Mouse (Mus musculus) lung, embryonic 16.5 days (tissue): ENCODE measurements at regions not wholly inside any gene's neighbourhood (a gene's known extent, or its start where the extent isn't known, plus 50 kb on each side); places are given as distances from the start of the nearest gene placed in this dataset.

Source experiments
- ATAC-seq: fragments of 200-750 bp; cut with Nextera tagmentation; 2 replicates; pipeline ENCODE4 v1.8.0; 2017; ENCODE audit warnings: low read depth, mild to moderate bottlenecking, moderate library complexity
- H3K27ac ChIP-seq: fragments of 300-500 bp; sonication (generic); 2 replicates; pipeline ENCODE4 v1.5.1; 2014; ENCODE audit warnings: mild to moderate bottlenecking, control low read depth, low read length
- H3K27me3 ChIP-seq: fragments of 300-500 bp; sonication (generic); 2 replicates; pipeline ENCODE4 v1.6.1; 2014; ENCODE audit warnings: low read depth, low read length, mixed read lengths; ENCODE audit not compliant: control insufficient read depth, insufficient read depth
- H3K36me3 ChIP-seq: fragments of 300-500 bp; sonication (generic); 2 replicates; pipeline ENCODE4 v1.6.1; 2014; ENCODE audit warnings: low read length; ENCODE audit not compliant: control insufficient read depth, insufficient read depth
- H3K4me1 ChIP-seq: fragments of 300-500 bp; sonication (generic); replicated peaks from 2 replicates; pipeline ENCODE4 v1.6.1; 2014; ENCODE audit warnings: low read length, mixed read lengths; ENCODE audit not compliant: control insufficient read depth, insufficient read depth
- H3K4me2 ChIP-seq: fragments of 300-500 bp; sonication (generic); 2 replicates; pipeline ENCODE4 v1.6.1; 2014; ENCODE audit warnings: low read depth, low read length, control low read depth
- H3K4me3 ChIP-seq: fragments of 300-500 bp; sonication (generic); 2 replicates; pipeline ENCODE4 v1.5.1; 2014; ENCODE audit warnings: mild to moderate bottlenecking, low read length, control low read depth
- H3K9ac ChIP-seq: fragments of 300-500 bp; sonication (generic); 2 replicates; pipeline ENCODE4 v1.6.1; 2014; ENCODE audit warnings: low read length, control low read depth
- H3K9me3 ChIP-seq: fragments of 300-500 bp; sonication (generic); 2 replicates; pipeline ENCODE4 v1.6.1; 2016; ENCODE audit warnings: low read length; ENCODE audit not compliant: control insufficient read depth
- WGBS: fragments of 180-500 bp; shearing (Covaris S2); extraction: QIAGEN DNeasy Blood & Tissue Kit; methylation state at CpG from one replicate; pipeline ENCODE4 v1.1.7; 2014; 5-methylcytosine and 5-hydroxymethylcytosine counted together

DNA sequence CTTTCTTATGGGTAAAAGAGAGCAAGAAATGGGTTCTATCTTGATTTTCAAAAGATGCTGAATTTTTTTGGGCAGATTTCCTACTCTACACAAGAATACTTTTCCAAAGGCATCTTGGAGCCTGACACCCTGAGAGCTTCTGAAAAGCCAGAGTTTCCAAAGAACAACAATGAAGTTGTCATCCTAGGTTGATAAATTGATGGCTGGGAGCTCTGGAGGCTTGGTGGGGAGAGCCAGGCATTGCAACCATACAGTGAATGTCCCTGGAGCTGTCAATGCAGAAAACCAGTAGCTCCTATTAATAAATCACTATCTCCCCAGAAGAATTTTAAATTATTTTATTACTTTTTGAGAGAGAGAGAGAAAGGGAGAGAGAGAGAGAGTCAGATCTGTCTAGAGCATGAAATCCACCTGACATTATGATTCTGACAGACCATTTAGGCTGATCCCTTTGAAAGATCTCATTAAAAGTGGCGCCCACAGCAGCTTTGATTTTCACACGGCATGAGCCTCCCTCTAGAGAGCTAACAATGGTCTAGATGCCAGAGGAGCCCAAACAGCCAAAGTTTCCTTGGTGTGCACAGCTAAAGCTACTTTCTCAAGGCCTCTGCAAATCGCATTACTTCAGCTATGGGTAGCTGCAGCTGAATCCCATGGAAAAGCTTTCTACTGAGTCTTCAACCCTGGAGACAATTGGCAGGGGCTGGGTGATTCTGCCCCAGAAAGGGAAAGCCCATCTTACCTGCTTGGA is 395.4 kb downstream of the Mllt3 start:
- no peak overlapping the region for H3K4me2 ChIP-seq
- H3K9me3 ChIP-seq, result no peaks in the 10 kb centered on the region
- no peak overlapping the region for H3K27ac ChIP-seq
- no peaks in the 10 kb centered on the region for H3K27me3 ChIP-seq
- WGBS, result 63% methylated on average over 3 of the region's 3 CpGs
- no peaks in the 10 kb centered on the region for H3K36me3 ChIP-seq
- H3K9ac ChIP-seq, result no peak overlapping the region
- no peak overlapping the region for H3K4me3 ChIP-seq
- H3K4me1 ChIP-seq, result no peaks in the 10 kb centered on the region; the same call in 1 of the 2 replicates
- no peak for ATAC-seq

DNA sequence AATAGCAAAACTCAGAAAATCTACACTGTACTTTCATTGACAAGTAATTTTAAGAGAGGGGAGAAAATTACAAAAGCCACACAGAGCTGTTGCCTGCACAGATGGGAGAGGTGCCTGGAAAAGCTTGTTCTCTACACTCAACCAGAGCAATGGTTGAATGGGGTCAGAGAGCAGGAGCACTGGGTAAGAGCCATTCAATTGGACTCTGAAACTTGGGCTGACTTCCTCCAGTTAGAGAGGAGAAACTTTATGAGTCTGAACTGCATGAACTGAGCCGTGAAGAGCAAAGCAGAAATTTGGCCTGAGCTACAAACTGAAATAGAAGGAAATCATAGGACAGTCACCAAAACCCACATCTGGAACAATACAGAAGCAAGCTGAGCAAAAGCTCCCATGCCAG is 380.8 kb upstream of the Slc24a2 start:
- no peak for ATAC-seq
- no peak overlapping the region for H3K4me2 ChIP-seq
- H3K27ac ChIP-seq, result no peak overlapping the region
- no peaks in the 10 kb centered on the region for H3K4me1 ChIP-seq
- H3K9me3 ChIP-seq, result no peaks in the 10 kb centered on the region
- no peak overlapping the region for H3K9ac ChIP-seq
- 78% methylated on average over 1 of the region's 1 CpGs for WGBS
- H3K27me3 ChIP-seq, result no peaks in the 10 kb centered on the region
- no peaks in the 10 kb centered on the region for H3K36me3 ChIP-seq
- H3K4me3 ChIP-seq, result no peak overlapping the region

DNA sequence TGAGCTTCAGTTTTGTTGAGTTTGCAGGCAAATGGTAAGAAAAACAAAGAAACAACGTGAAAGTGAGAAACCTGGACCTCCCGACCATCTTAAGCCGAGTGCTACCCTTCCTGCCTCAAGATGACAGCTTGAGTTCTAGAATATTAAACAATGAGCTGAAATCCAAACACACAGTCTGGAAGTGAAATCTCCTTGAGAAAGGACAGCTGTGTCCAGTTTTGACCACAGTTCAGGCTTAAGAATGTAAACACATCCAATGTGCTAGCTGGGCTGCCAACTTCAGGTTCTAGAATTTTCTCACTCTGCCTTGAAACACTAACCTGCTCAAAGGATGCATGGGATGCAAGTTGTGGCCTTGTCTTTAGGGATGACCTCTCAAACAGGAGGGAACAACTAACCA is 363.4 kb upstream of the Slc24a2 start:
- peak; percentile 86 for ATAC-seq
- no peak overlapping the region for H3K4me3 ChIP-seq
- H3K4me2 ChIP-seq, result no peak overlapping the region
- no peaks in the 10 kb centered on the region for H3K27me3 ChIP-seq
- no peaks in the 10 kb centered on the region for H3K9me3 ChIP-seq
- no peak overlapping the region for H3K9ac ChIP-seq
- WGBS, result 24% methylated on average over 3 of the region's 3 CpGs
- H3K36me3 ChIP-seq, result no peaks in the 10 kb centered on the region
- peak overlapping the region; percentile 34; the same call in 1 of the 2 replicates for H3K27ac ChIP-seq
- H3K4me1 ChIP-seq, result peaks cover 9% of the 10 kb centered on the region

DNA sequence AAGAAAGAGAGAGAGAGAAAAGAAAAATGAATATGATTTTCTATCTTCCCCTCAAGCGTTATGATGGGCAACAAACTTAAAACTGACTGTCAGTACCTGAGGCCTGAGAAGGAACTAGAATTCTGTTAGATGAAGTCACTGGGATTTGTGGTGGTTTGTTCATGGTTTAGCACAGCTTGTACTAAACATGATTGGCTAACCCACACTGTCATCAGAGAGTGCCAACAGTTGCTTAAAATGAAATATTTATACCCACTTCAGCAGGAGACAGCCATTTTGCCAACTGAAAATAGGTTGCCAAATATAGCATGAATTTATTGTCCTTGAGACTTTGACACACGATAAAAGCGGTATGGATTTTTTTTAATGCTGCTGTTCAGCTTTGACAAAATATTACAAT is 360.5 kb upstream of the Slc24a2 start:
- Histone ChIP-seq H3K9ac (no peak overlapping the region), H3K36me3 (no peaks in the 10 kb centered on the region), H3K27me3 (no peaks in the 10 kb centered on the region), H3K4me3 (no peak overlapping the region), H3K4me1 (peaks cover 9% of the 10 kb centered on the region), H3K9me3 (no peaks in the 10 kb centered on the region), H3K4me2 (no peak overlapping the region), H3K27ac (no peak overlapping the region)
- ATAC-seq, result no peak
- 79% methylated on average over 3 of the region's 3 CpGs for WGBS

DNA sequence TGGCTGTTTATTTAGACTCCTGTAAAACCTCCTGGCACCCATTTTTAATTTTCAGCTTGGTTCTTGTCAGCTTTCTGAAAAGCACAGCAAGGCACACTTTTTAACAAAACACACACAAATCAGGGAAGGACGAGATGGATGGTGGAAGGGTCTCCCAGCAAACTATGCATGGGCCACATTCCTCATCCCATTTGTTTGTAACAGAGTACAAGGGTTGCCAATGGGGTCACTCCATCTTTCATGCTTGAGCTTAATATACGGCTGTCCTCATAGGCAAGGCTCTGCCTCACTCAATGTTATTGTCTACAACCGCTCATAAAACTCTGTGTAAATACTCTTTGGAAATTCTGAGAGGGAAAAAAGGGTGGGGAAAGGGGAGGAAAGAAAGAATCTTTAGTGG is 347.9 kb upstream of the Slc24a2 start:
- WGBS, result 18% methylated on average over 3 of the region's 3 CpGs
- ATAC-seq, result no peak
- no peak overlapping the region for H3K4me3 ChIP-seq
- H3K4me1 ChIP-seq, result no peaks in the 10 kb centered on the region
- H3K27ac ChIP-seq, result no peak overlapping the region
- H3K9me3 ChIP-seq, result no peaks in the 10 kb centered on the region
- no peak overlapping the region for H3K4me2 ChIP-seq
- no peak overlapping the region for H3K9ac ChIP-seq
- H3K27me3 ChIP-seq, result no peaks in the 10 kb centered on the region
- no peaks in the 10 kb centered on the region for H3K36me3 ChIP-seq

DNA sequence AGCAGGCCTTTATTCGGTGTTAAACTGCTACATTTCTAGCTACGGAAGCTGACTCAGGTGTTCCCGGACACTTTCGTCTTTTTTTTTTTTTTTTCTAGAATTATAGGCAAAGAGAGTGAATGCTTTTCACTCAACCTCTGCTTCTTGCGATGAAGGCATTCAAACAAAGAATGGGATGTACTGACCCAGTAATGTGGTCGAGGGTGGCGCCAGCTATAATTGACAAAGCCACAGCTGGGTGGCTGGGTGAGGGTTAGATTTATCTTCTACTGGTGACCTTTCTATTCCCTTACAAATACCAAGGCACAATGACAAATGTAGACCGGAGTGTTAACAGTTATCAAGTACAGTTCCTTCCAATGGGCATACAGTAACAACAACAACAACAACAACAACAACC is 340.7 kb upstream of the Slc24a2 start:
- Histone ChIP-seq H3K27me3 (no peaks in the 10 kb centered on the region), H3K4me2 (no peak overlapping the region), H3K4me1 (peaks cover 2% of the 10 kb centered on the region; the same call in 1 of the 2 replicates), H3K27ac (no peak overlapping the region), H3K4me3 (no peak overlapping the region), H3K9ac (no peak overlapping the region), H3K36me3 (no peaks in the 10 kb centered on the region), H3K9me3 (no peaks in the 10 kb centered on the region)
- WGBS, result 83% methylated on average over 8 of the region's 8 CpGs
- no peak for ATAC-seq

DNA sequence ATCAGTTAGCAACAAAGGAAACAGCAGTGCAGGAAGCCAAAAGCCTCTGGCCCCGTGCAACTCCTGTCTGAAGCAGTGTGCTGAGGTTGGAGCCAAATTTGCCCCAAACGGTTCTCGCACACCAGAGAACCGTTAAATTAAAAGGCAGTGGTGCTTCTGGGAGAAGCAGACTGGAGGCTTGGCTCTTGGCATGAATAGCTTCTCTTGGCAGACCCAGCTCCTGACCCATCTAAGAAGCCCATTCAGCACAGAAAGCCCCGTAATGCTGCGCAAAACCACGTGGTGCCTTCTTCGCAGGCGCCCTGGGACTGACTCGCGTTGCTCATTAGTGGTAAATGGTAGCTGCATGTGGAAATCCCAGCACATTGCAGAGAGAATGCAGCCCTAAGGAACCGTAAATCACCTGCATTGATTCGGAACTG is 340.2 kb upstream of the Slc24a2 start:
- no peak overlapping the region for H3K27ac ChIP-seq
- ATAC-seq, result 0 out of 2 replicates have a peak, but pooled peaks have one; percentile 15
- H3K4me2 ChIP-seq, result no peak overlapping the region
- H3K9me3 ChIP-seq, result no peaks in the 10 kb centered on the region
- peaks cover 2% of the 10 kb centered on the region; the same call in 1 of the 2 replicates for H3K4me1 ChIP-seq
- no peaks in the 10 kb centered on the region for H3K36me3 ChIP-seq
- no peaks in the 10 kb centered on the region for H3K27me3 ChIP-seq
- no peak overlapping the region for H3K9ac ChIP-seq
- WGBS, result 60% methylated on average over 13 of the region's 13 CpGs
- no peak overlapping the region for H3K4me3 ChIP-seq

DNA sequence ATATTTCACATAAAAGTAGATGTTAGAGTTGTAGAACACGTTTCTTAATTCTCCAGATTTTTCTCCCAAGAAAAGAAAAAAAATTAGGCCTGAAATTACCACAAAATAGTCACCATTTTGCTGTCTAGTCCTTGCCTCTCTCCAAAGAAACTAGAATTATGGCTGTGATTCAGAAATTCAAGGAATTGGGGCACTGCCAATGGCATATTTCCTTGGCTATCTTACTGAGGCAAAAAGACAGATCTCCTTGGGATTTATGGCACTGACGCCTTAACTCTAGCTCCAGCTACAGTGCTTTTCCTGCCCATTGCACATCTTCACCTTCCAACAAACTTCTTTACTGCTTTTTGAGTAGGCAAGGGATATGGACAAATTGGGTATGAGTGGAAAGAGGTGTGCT is 336.3 kb upstream of the Slc24a2 start:
- peaks cover 2% of the 10 kb centered on the region; the same call in 1 of the 2 replicates for H3K4me1 ChIP-seq
- 79% methylated on average over 2 of the region's 2 CpGs for WGBS
- H3K9ac ChIP-seq, result no peak overlapping the region
- H3K4me2 ChIP-seq, result no peak overlapping the region
- no peaks in the 10 kb centered on the region for H3K27me3 ChIP-seq
- no peak overlapping the region for H3K27ac ChIP-seq
- no peak overlapping the region for H3K4me3 ChIP-seq
- no peak for ATAC-seq
- H3K9me3 ChIP-seq, result no peaks in the 10 kb centered on the region
- H3K36me3 ChIP-seq, result no peaks in the 10 kb centered on the region

DNA sequence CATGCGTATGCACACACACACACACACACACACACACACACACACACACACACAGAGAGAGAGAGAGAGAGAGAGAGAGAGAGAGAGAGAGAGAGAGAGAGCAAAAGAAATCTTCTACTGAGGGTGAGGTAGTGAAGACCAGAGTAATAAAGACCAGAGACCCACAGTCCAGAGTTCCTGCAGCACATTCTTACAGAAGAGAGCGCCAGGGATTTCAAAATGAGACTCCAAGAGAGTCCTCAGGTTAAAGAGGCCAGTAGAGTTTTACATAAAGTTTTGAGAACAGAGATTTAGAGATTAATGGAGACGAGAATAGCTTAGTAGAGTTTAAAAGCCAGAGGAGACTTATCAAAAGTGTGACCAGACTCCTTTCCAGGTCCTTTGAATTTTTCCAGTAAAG is 324.6 kb upstream of the Slc24a2 start:
- no peaks in the 10 kb centered on the region for H3K36me3 ChIP-seq
- H3K4me3 ChIP-seq, result no peak overlapping the region
- H3K9me3 ChIP-seq, result no peaks in the 10 kb centered on the region
- no peak for ATAC-seq
- 56% methylated on average over 3 of the region's 3 CpGs for WGBS
- no peak overlapping the region for H3K27ac ChIP-seq
- H3K27me3 ChIP-seq, result no peaks in the 10 kb centered on the region
- no peak overlapping the region for H3K9ac ChIP-seq
- no peaks in the 10 kb centered on the region for H3K4me1 ChIP-seq
- H3K4me2 ChIP-seq, result no peak overlapping the region
